ENCODE assay signal across 16 mouse cellular contexts in genomic region chr10:15541797-15542350, GRCm38 (mm10).
A peak's percentile ranks its signal among the peaks of the same experiment; 100 is the strongest.
DNase-seq lines count a peak whose midpoint lies in the region; ATAC-seq and TF ChIP-seq lines count a peak whose summit lies in the region.
"Had no signal": no experiment of that assay in that cellular context is flagged by ENCODE, and none has a peak within 500 bp of the region (broad histone marks: within the 10 kb centered on the region; RNA-seq: fewer than 3 reads in every experiment).

No protein-coding gene starts in this region.

- H3K4me3 ChIP-seq in forebrain, embryonic 16.5 days (replicated peaks; ENCODE audit: low read length) = no peak overlapping the region
- H3K4me3 ChIP-seq in midbrain, postnatal 0 days (ENCODE audit: low read depth, low read length) = no peak overlapping the region
- H3K4me3 ChIP-seq: layer of hippocampus, adult 2 months; liver, embryonic 15.5 days; neural tube, embryonic 15.5 days had no signal

- WGBS in forebrain, embryonic 16.5 days = 27% methylated on average over 2 of the region's 2 CpGs
- WGBS in midbrain, postnatal 0 days = 28% methylated on average over 2 of the region's 2 CpGs

- 0 out of 2 replicates have a peak, but pooled peaks cover 3% of the 10 kb centered on the region for H3K4me1 ChIP-seq in forebrain, embryonic 16.5 days (replicated peaks; ENCODE audit: control insufficient read depth, insufficient read depth, low read length)
- H3K4me1 ChIP-seq in midbrain, postnatal 0 days (ENCODE audit: insufficient read depth, low read length) = no peaks in the 10 kb centered on the region
- H3K4me1 ChIP-seq: liver, embryonic 15.5 days; neural tube, embryonic 15.5 days had no signal

- H3K27me3 ChIP-seq in forebrain, embryonic 16.5 days (replicated peaks; ENCODE audit: control insufficient read depth, insufficient read depth, low read length) = no peaks in the 10 kb centered on the region
- no peaks in the 10 kb centered on the region for H3K27me3 ChIP-seq in midbrain, postnatal 0 days (ENCODE audit: insufficient read depth, low read length)
- H3K27me3 ChIP-seq: liver, embryonic 15.5 days; neural tube, embryonic 15.5 days had no signal

- DNase-seq in adrenal gland, postnatal 10 days = peak; percentile 1
- no peak for DNase-seq in adrenal gland, postnatal 4 days (ENCODE audit: low spot score in 2 of 2)
- peak; percentile 6 for DNase-seq in left cerebral cortex, postnatal 4 days
- DNase-seq in left cerebral cortex, adult 8-10 months (ENCODE audit: low spot score in 2 of 2) = no peak
- peak; percentile 69 for DNase-seq in midbrain, postnatal 0 days (ENCODE audit: low spot score)
- no peak for DNase-seq in frontal cortex, postnatal 36 days (ENCODE audit: low spot score in 2 of 2)
- no peak for DNase-seq in thymus, postnatal 4 days
- DNase-seq: adrenal gland, adult 8-10 months; kidney, adult 8-10 months; lung, postnatal 36 days; right cerebral cortex, adult 18-20 months; thymus, postnatal 36 days had no signal

- H3K4me2 ChIP-seq in forebrain, embryonic 16.5 days (ENCODE audit: low read length) = no peak overlapping the region
- no peak overlapping the region for H3K4me2 ChIP-seq in midbrain, postnatal 0 days (ENCODE audit: low read depth, low read length, poor library complexity, severe bottlenecking)
- H3K4me2 ChIP-seq: liver, embryonic 15.5 days; neural tube, embryonic 15.5 days had no signal

- H3K36me3 ChIP-seq in forebrain, embryonic 16.5 days (ENCODE audit: control insufficient read depth, insufficient read depth) = no peaks in the 10 kb centered on the region
- H3K36me3 ChIP-seq in midbrain, postnatal 0 days (ENCODE audit: insufficient read depth, low read length) = no peaks in the 10 kb centered on the region
- H3K36me3 ChIP-seq: liver, embryonic 15.5 days; neural tube, embryonic 15.5 days had no signal

- no peak overlapping the region for H3K27ac ChIP-seq in forebrain, embryonic 16.5 days (ENCODE audit: low read length)
- H3K27ac ChIP-seq in midbrain, postnatal 0 days (ENCODE audit: low read depth, low read length) = no peak overlapping the region
- H3K27ac ChIP-seq: layer of hippocampus, adult 2 months; liver, embryonic 15.5 days; neural tube, embryonic 15.5 days had no signal

- intact Hi-C loops in left cerebral cortex, postnatal 4 days (cut with DNase I) = no loop called here

- TF ChIP-seq CTCF in midbrain, postnatal 0 days (IDR thresholded peaks at IDR 0.05) = no peak

- H3K9ac ChIP-seq in forebrain, embryonic 16.5 days (replicated peaks; ENCODE audit: low read depth, low read length) = no peak overlapping the region
- H3K9ac ChIP-seq in midbrain, postnatal 0 days (replicated peaks; ENCODE audit: low read length, poor library complexity, severe bottlenecking) = no peak overlapping the region
- H3K9ac ChIP-seq: liver, embryonic 15.5 days; neural tube, embryonic 15.5 days had no signal

- H3K9me3 ChIP-seq in forebrain, embryonic 16.5 days (ENCODE audit: control insufficient read depth, low read length) = no peaks in the 10 kb centered on the region
- H3K9me3 ChIP-seq in midbrain, postnatal 0 days (ENCODE audit: low read length) = no peaks in the 10 kb centered on the region
- H3K9me3 ChIP-seq: liver, embryonic 15.5 days; neural tube, embryonic 15.5 days had no signal

- ATAC-seq in forebrain, embryonic 16.5 days = peak; percentile 61
- peak; percentile 52; the same call in 1 of the 2 replicates for ATAC-seq in midbrain, postnatal 0 days (ENCODE audit: low FRiP score)

Comparison
In these comparisons a context has a peak if more than half of its experiments do, and no peak if none do; other contexts are left out.
1. DNase-seq: peak in adrenal gland, postnatal 10 days (single experiment), left cerebral cortex, postnatal 4 days (single experiment) and midbrain, postnatal 0 days (single experiment); none in adrenal gland, postnatal 4 days (0 of 2), left cerebral cortex, adult 8-10 months (0 of 2), frontal cortex, postnatal 36 days (0 of 2) and thymus, postnatal 4 days (single experiment).